Mouse (Mus musculus): ENCODE results near the gene Sppl3.
"Not testable (repeated sequence)": the region's sequence is repeated elsewhere in the genome, so short reads cannot be mapped to it uniquely, and the experiment has no call there.

Sppl3 gene

DNA sequence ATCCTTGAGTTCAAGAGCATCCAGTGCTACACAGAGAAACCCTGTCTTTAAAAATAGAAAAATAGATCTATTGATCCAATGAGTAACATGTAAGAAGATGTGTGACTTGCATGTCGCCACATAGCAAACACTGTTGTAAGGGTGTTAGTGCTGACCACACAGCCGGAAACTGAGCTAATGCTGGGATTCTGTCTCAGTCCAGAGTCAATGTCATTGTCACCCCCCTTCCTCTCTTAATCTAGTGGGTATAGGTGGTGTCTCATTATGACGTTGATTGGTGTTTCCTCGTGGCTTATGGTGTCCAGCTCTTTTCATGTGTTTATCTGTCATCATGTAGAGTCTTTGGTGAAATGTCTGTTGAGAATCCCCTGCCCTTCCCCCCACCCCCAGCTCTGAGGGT is 55.3 kb downstream of the Sppl3 start:
- Histone ChIP-seq H3K4me1 (replicated peaks; ENCODE audit: low read depth, low read length) (peaks cover 65% of the 10 kb centered on the region), H3K9me3 (ENCODE audit: low read length) (no peaks in the 10 kb centered on the region), H3K27me3 (ENCODE audit: insufficient read depth, low read length) (no peaks in the 10 kb centered on the region), H3K36me3 (ENCODE audit: insufficient read depth, low read length) (peaks cover 62% of the 10 kb centered on the region), H3K4me3 (replicated peaks; ENCODE audit: low read length) (no peak overlapping the region)
- TF ChIP-seq NANOG (IDR thresholded peaks at IDR 0.05; ENCODE audit: borderline replicate concordance, low read length) (no peak), CTCF (conservative IDR thresholded peaks at IDR 0.05; ENCODE audit: low read length) (no peak), POU5F1 (IDR thresholded peaks at IDR 0.05; ENCODE audit: borderline replicate concordance, low read length) (no peak)

- no peak for TF ChIP-seq NANOG (IDR thresholded peaks at IDR 0.05; ENCODE audit: borderline replicate concordance, low read length)
- no peak for TF ChIP-seq CTCF (conservative IDR thresholded peaks at IDR 0.05; ENCODE audit: low read length)
- TF ChIP-seq POU5F1 (IDR thresholded peaks at IDR 0.05; ENCODE audit: borderline replicate concordance, low read length), result no peak
- H3K4me1 ChIP-seq (replicated peaks; ENCODE audit: low read depth, low read length), result peaks cover 58% of the 10 kb centered on the region
- no peak overlapping the region for H3K4me3 ChIP-seq (replicated peaks; ENCODE audit: low read length)
- peaks cover 47% of the 10 kb centered on the region for H3K36me3 ChIP-seq (ENCODE audit: insufficient read depth, low read length)
- no peaks in the 10 kb centered on the region for H3K27me3 ChIP-seq (ENCODE audit: insufficient read depth, low read length)
- H3K9me3 ChIP-seq (ENCODE audit: low read length), result no peaks in the 10 kb centered on the region
These were observed 57.9 kb downstream of the Sppl3 start for GRCm38 (mm10) chr5:115068671-115069421.

GRCm38 (mm10) chr5:115069611-115070010 is 58.7 kb downstream of the Sppl3 start:
- H3K4me3 ChIP-seq (replicated peaks; ENCODE audit: low read length), result no peak overlapping the region
- H3K9me3 ChIP-seq (ENCODE audit: low read length), result no peaks in the 10 kb centered on the region
- H3K36me3 ChIP-seq (ENCODE audit: insufficient read depth, low read length), result peaks cover 43% of the 10 kb centered on the region
- H3K4me1 ChIP-seq (replicated peaks; ENCODE audit: low read depth, low read length), result peaks cover 61% of the 10 kb centered on the region
- no peaks in the 10 kb centered on the region for H3K27me3 ChIP-seq (ENCODE audit: insufficient read depth, low read length)
- TF ChIP-seq POU5F1 (IDR thresholded peaks at IDR 0.05; ENCODE audit: borderline replicate concordance, low read length) (no peak), CTCF (conservative IDR thresholded peaks at IDR 0.05; ENCODE audit: low read length) (no peak)

- no peak overlapping the region for H3K4me3 ChIP-seq (replicated peaks; ENCODE audit: low read length)
- H3K36me3 ChIP-seq (ENCODE audit: insufficient read depth, low read length), result peaks cover 43% of the 10 kb centered on the region
- no peaks in the 10 kb centered on the region for H3K27me3 ChIP-seq (ENCODE audit: insufficient read depth, low read length)
- no peak for TF ChIP-seq POU5F1 (IDR thresholded peaks at IDR 0.05; ENCODE audit: borderline replicate concordance, low read length)
- TF ChIP-seq NANOG (IDR thresholded peaks at IDR 0.05; ENCODE audit: borderline replicate concordance, low read length), result no peak
- TF ChIP-seq CTCF (conservative IDR thresholded peaks at IDR 0.05; ENCODE audit: low read length), result no peak
- H3K4me1 ChIP-seq (replicated peaks; ENCODE audit: low read depth, low read length), result peaks cover 63% of the 10 kb centered on the region
- H3K9me3 ChIP-seq (ENCODE audit: low read length), result no peaks in the 10 kb centered on the region
These were observed 59.5 kb downstream of the Sppl3 start for GRCm38 (mm10) chr5:115070457-115070856.

- Histone ChIP-seq H3K4me3 (replicated peaks; ENCODE audit: low read length) (no peak overlapping the region), H3K27me3 (ENCODE audit: insufficient read depth, low read length) (no peaks in the 10 kb centered on the region), H3K4me1 (replicated peaks; ENCODE audit: low read depth, low read length) (peaks cover 55% of the 10 kb centered on the region), H3K36me3 (ENCODE audit: insufficient read depth, low read length) (peaks cover 43% of the 10 kb centered on the region), H3K9me3 (ENCODE audit: low read length) (no peaks in the 10 kb centered on the region)
- no peak for TF ChIP-seq POU5F1 (IDR thresholded peaks at IDR 0.05; ENCODE audit: borderline replicate concordance, low read length)
- no peak for TF ChIP-seq CTCF (conservative IDR thresholded peaks at IDR 0.05; ENCODE audit: low read length)
- no peak for TF ChIP-seq NANOG (IDR thresholded peaks at IDR 0.05; ENCODE audit: borderline replicate concordance, low read length)
These were observed 60.4 kb downstream of the Sppl3 start for GRCm38 (mm10) chr5:115071096-115071901.

GRCm38 (mm10) chr5:115072143-115072542 is 61.2 kb downstream of the Sppl3 start:
- TF ChIP-seq POU5F1 (IDR thresholded peaks at IDR 0.05; ENCODE audit: borderline replicate concordance, low read length), result no peak
- no peak for TF ChIP-seq NANOG (IDR thresholded peaks at IDR 0.05; ENCODE audit: borderline replicate concordance, low read length)
- TF ChIP-seq CTCF (conservative IDR thresholded peaks at IDR 0.05; ENCODE audit: low read length), result no peak

DNA sequence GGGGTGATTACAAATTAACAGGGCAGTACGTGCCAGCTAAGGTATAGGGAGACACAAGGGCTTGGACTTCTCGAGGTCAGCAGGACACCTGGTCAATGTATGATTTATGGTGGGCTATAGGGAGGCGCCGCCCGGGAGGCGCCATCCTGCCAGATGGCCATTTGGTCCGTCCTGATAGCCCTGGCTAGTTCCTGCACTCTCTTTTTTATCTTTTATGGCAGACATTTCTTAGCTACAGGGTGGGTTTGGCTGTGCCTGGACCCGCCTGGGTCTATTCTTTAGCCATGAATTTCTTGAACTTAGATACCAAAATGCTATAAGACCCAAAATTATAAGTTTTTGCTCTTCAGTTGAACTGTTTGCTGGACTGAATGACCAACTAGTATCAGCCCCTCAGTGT is 62.4 kb downstream of the Sppl3 start:
- H3K27me3 ChIP-seq (ENCODE audit: insufficient read depth, low read length); H3K9me3 ChIP-seq (ENCODE audit: low read length); H3K4me3 ChIP-seq (replicated peaks; ENCODE audit: low read length): not testable (repeated sequence)
- Histone ChIP-seq H3K4me1 (replicated peaks; ENCODE audit: low read depth, low read length) (peaks cover 39% of the 10 kb centered on the region), H3K36me3 (ENCODE audit: insufficient read depth, low read length) (peaks cover 49% of the 10 kb centered on the region)

More at GRCm38 (mm10) chr5:115072143-115072542, 61.2 kb downstream of the Sppl3 start:
- peaks cover 49% of the 10 kb centered on the region for H3K4me1 ChIP-seq (replicated peaks; ENCODE audit: low read depth, low read length)
- H3K36me3 ChIP-seq (ENCODE audit: insufficient read depth, low read length), result peaks cover 46% of the 10 kb centered on the region
- H3K4me3 ChIP-seq (replicated peaks; ENCODE audit: low read length), result no peak overlapping the region
- H3K27me3 ChIP-seq (ENCODE audit: insufficient read depth, low read length), result no peaks in the 10 kb centered on the region
- H3K9me3 ChIP-seq (ENCODE audit: low read length), result no peaks in the 10 kb centered on the region

DNA sequence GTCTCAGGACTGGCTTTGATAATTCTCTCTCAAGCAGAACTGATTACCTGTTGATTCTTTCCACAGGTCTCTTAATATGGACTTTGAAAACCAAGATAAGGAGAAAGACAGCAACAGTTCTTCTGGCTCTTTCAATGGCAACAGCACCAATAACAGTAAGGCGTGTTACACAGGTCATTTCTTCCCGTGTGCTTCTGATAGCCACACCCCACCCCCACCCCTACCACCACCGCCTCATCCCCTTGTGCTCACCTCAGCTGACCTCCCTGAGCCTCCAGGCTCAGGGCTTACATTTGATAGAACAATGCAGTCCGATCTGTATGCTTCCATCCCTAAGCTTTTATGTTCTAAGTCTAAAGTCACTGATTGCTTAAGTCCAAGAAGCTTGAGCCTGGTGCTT is 63.8 kb downstream of the Sppl3 start:
- Histone ChIP-seq H3K36me3 (ENCODE audit: insufficient read depth, low read length) (peaks cover 56% of the 10 kb centered on the region), H3K4me1 (replicated peaks; ENCODE audit: low read depth, low read length) (peaks cover 37% of the 10 kb centered on the region), H3K9me3 (ENCODE audit: low read length) (no peaks in the 10 kb centered on the region), H3K27me3 (ENCODE audit: insufficient read depth, low read length) (no peaks in the 10 kb centered on the region), H3K4me3 (replicated peaks; ENCODE audit: low read length) (no peak overlapping the region)
- TF ChIP-seq CTCF (conservative IDR thresholded peaks at IDR 0.05; ENCODE audit: low read length) (no peak), POU5F1 (IDR thresholded peaks at IDR 0.05; ENCODE audit: borderline replicate concordance, low read length) (no peak), NANOG (IDR thresholded peaks at IDR 0.05; ENCODE audit: borderline replicate concordance, low read length) (no peak)
